Mouse (Mus musculus) bone marrow macrophage, adult 2 months (primary cell): ENCODE measurements around the gene Tbcc.

ENCODE experiments used
- CTCF ChIP-seq: IDR thresholded peaks from 2 replicates; pipeline ENCODE4 v1.5.1; 2012; ENCODE audit warnings: low read depth, mild to moderate bottlenecking, low read length, moderate library complexity
- POLR2A ChIP-seq: IDR thresholded peaks from 2 replicates; pipeline ENCODE4 v1.6.1; 2012; ENCODE audit warnings: mild to moderate bottlenecking, low read depth, low read length, borderline replicate concordance

GRCm38 (mm10) chr17:46881728-46882127, 8.8 kb upstream of the Tbcc start:
- no peak for TF ChIP-seq POLR2A
- TF ChIP-seq CTCF = no peak
